Mouse (Mus musculus) heart, adult 2 months (tissue): ENCODE results near the gene Saa3. TPM values are rescaled to one million over a fixed set of nuclear protein-coding genes. Genes with fewer than 3 reads are reported as not detected.
"Not testable (repeated sequence)": the region's sequence is repeated elsewhere in the genome, so short reads cannot be mapped to it uniquely, and the experiment has no call there.

ENCODE experiments used
- DNase-seq, 2 experiments: peaks; one replicate each; pipeline ENCODE4 v3.0.0; 2021
- H3K27ac ChIP-seq: fragments of 200-600 bp; 2 replicates; pipeline ENCODE4 v1.8.1; 2022
- H3K27me3 ChIP-seq: fragments of 200-500 bp; 2 replicates; pipeline ENCODE4 v1.6.1; 2012; ENCODE audit warnings: mild to moderate bottlenecking, low read length, inconsistent platforms, mixed read lengths; ENCODE audit not compliant: control insufficient read depth, insufficient read depth
- H3K36me3 ChIP-seq: fragments of 200-500 bp; 2 replicates; pipeline ENCODE4 v1.6.1; 2012; ENCODE audit warnings: low read length, inconsistent platforms; ENCODE audit not compliant: control insufficient read depth, insufficient read depth
- H3K4me1 ChIP-seq: fragments of 200-500 bp; 2 replicates; pipeline ENCODE4 v1.6.1; 2011; ENCODE audit warnings: low read length; ENCODE audit not compliant: control insufficient read depth, insufficient read depth
- H3K4me3 ChIP-seq: fragments of 200-600 bp; 2 replicates; pipeline ENCODE4 v1.8.1; 2022
- H3K79me2 ChIP-seq: fragments of 200-500 bp; replicated peaks from 2 replicates; pipeline ENCODE4 v1.6.1; 2012; ENCODE audit warnings: mild to moderate bottlenecking, inconsistent platforms, low read length, moderate library complexity, mixed read lengths; ENCODE audit not compliant: control insufficient read depth, insufficient read depth
- H3K9ac ChIP-seq: fragments of 200-500 bp; 2 replicates; pipeline ENCODE4 v1.6.1; 2012; ENCODE audit warnings: low read depth, mild to moderate bottlenecking, control low read depth, inconsistent platforms, low read length, mixed read lengths
- CTCF ChIP-seq: fragments of 200-600 bp; IDR thresholded peaks from 2 replicates; pipeline ENCODE4 v1.8.1; 2022; ENCODE audit warnings: antibody characterized with exemption, mild to moderate bottlenecking, moderate library complexity
- EP300 ChIP-seq: fragments of 200-500 bp; IDR thresholded peaks from 2 replicates; pipeline ENCODE4 v1.6.1; 2011; ENCODE audit warnings: low read depth, low read length, control low read depth; ENCODE audit not compliant: insufficient read depth
- POLR2A ChIP-seq: fragments of 200-500 bp; IDR thresholded peaks from 2 replicates; pipeline ENCODE4 v1.6.1; 2011; ENCODE audit warnings: mild to moderate bottlenecking, low read depth, low read length, control low read depth; ENCODE audit not compliant: insufficient read depth
- WGBS: fragments of 180-500 bp; shearing (Covaris S2); methylation state at CpG from one replicate; pipeline ENCODE4 v1.1.7; 2018; 5-methylcytosine and 5-hydroxymethylcytosine counted together
- intact Hi-C: fragments of 180-260 bp; cut with DNase I; formaldehyde crosslinking; loops from one replicate; pipeline ENCODE4 v1.15.1; 2025
- polyA plus RNA-seq: library from polyadenylated mRNA; depleted of rRNA; stranded (reverse); fragments of >200 nt; gene quantifications from 2 replicates; pipeline ENCODE4 v1.2.3, GENCODE M21; 2012
- total RNA-seq, 2 experiments: library from RNA; stranded (reverse); gene quantifications; 2 replicates each; pipeline ENCODE4 v1.2.3; 2021

Saa3 gene
- total and polyA plus RNA-seq, 3 experiments = 1.2 to 2.7 (median 1.5) TPM

GRCm38 (mm10) chr7:46746381-46746780 is 30.9 kb upstream of the Saa3 start:
- Histone ChIP-seq H3K36me3 (no peaks in the 10 kb centered on the region), H3K9ac (no peak overlapping the region), H3K79me2 (no peaks in the 10 kb centered on the region), H3K4me3 (no peak overlapping the region), H3K27ac (no peak overlapping the region; the same call in 1 of the 2 replicates), H3K4me1 (peaks cover 4% of the 10 kb centered on the region), H3K27me3 (no peaks in the 10 kb centered on the region)
- intact Hi-C loops = no loop called here
- WGBS = 61% methylated on average over 7 of the region's 7 CpGs
- peak; percentile 34 to 47 for DNase-seq
- no peak for TF ChIP-seq EP300
- no peak for TF ChIP-seq POLR2A
- no peak for TF ChIP-seq CTCF

- H3K4me1 ChIP-seq = peaks cover 4% of the 10 kb centered on the region
- WGBS = 58% methylated on average over 3 of the region's 3 CpGs
- no peak for DNase-seq
- no peaks in the 10 kb centered on the region for H3K27me3 ChIP-seq
- H3K4me3 ChIP-seq = no peak overlapping the region
- no peaks in the 10 kb centered on the region for H3K79me2 ChIP-seq
- no peaks in the 10 kb centered on the region for H3K36me3 ChIP-seq
- H3K9ac ChIP-seq = no peak overlapping the region
- no peak overlapping the region for H3K27ac ChIP-seq
- TF ChIP-seq EP300 = no peak
- no peak for TF ChIP-seq POLR2A
- no peak for TF ChIP-seq CTCF
- intact Hi-C loops = no loop called here
Measured at GRCm38 (mm10) chr7:46745816-46746215, 30.3 kb upstream of the Saa3 start.

GRCm38 (mm10) chr7:46742880-46743279 is 27.4 kb upstream of the Saa3 start, which contains the start of gene Saa1:
Gene Saa1, minus strand, starts transcription at chr7:46742980.
- H3K4me1 ChIP-seq, H3K4me3 ChIP-seq, H3K36me3 ChIP-seq, H3K9ac ChIP-seq, H3K79me2 ChIP-seq, DNase-seq, H3K27ac ChIP-seq, H3K27me3 ChIP-seq, intact Hi-C loops: not testable (repeated sequence)
- WGBS = 66% methylated on average over 3 of the region's 3 CpGs

GRCm38 (mm10) chr7:46740041-46740440 is 24.5 kb upstream of the Saa3 start:
- H3K9ac ChIP-seq, H3K4me1 ChIP-seq, DNase-seq, intact Hi-C loops, H3K79me2 ChIP-seq, H3K27me3 ChIP-seq, H3K4me3 ChIP-seq, H3K36me3 ChIP-seq, H3K27ac ChIP-seq: not testable (repeated sequence)
- WGBS = 73% methylated on average over 5 of the region's 5 CpGs

GRCm38 (mm10) chr7:46738561-46739460 is 23.3 kb upstream of the Saa3 start:
- H3K79me2 ChIP-seq = no peaks in the 10 kb centered on the region
- H3K27ac ChIP-seq = no peak overlapping the region
- no peaks in the 10 kb centered on the region for H3K36me3 ChIP-seq
- intact Hi-C loops = no loop called here
- no peak for DNase-seq
- H3K4me3 ChIP-seq = no peak overlapping the region
- H3K4me1 ChIP-seq = no peaks in the 10 kb centered on the region
- TF ChIP-seq POLR2A (no peak), EP300 (no peak), CTCF (no peak)
- H3K27me3 ChIP-seq = no peaks in the 10 kb centered on the region
- WGBS = 66% methylated on average over 12 of the region's 12 CpGs
- H3K9ac ChIP-seq = no peak overlapping the region

GRCm38 (mm10) chr7:46734983-46735382 is 19.5 kb upstream of the Saa3 start:
- no peaks in the 10 kb centered on the region for H3K79me2 ChIP-seq
- H3K4me1 ChIP-seq = no peaks in the 10 kb centered on the region
- H3K9ac ChIP-seq = no peak overlapping the region
- intact Hi-C loops = no loop called here
- H3K4me3 ChIP-seq = no peak overlapping the region
- no peaks in the 10 kb centered on the region for H3K36me3 ChIP-seq
- H3K27ac ChIP-seq = no peak overlapping the region
- no peak for DNase-seq
- no peaks in the 10 kb centered on the region for H3K27me3 ChIP-seq
- TF ChIP-seq POLR2A = no peak
- TF ChIP-seq EP300 = no peak
- TF ChIP-seq CTCF = no peak
- WGBS = 57% methylated on average over 2 of the region's 2 CpGs
